Mouse (Mus musculus): ENCODE results near the gene Kcnmb3. TPM values are rescaled to one million over a fixed set of nuclear protein-coding genes. Genes with fewer than 3 reads are reported as not detected.

Kcnmb3 gene
- total and polyA plus RNA-seq, 3 experiments = not detected

DNA sequence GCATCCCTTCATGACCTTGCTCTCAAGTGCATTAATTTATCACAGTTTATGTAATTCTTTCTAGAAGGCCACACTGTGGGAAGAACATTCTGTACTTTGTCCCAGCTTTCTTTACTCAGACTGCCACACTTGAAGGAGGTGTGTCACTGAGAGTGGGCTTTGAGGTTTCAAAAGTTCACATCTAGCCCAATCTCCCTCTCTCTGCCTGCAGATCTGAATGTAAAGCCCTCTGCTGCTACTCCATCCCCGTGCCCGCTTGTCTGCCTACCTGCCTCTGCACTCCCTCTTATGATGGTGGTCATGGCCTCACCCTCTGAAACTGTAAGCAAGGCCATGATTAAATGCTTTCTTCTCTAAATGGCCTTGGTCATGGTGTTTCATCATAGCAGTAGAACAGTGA lies 8.3 kb upstream of the Kcnmb3 start:
- Histone ChIP-seq H3K9ac (ENCODE audit: control insufficient read depth, low read depth, low read length, poor library complexity, severe bottlenecking) (no peak overlapping the region), H3K27me3 (ENCODE audit: control insufficient read depth in 1 of 2, insufficient read depth in 2 of 2, low read length in 2 of 2) (peaks cover 2 to 8% of the 10 kb centered on the region in 2 experiments), H3K79me2 (ENCODE audit: control insufficient read depth, insufficient read depth, low read length, poor library complexity) (no peaks in the 10 kb centered on the region), H3K4me3 (ENCODE audit: control insufficient read depth in 1 of 2, insufficient read depth in 1 of 2, low read depth in 2 of 2, low read length in 2 of 2) (no peak overlapping the region), H3K36me3 (ENCODE audit: control insufficient read depth in 1 of 2, insufficient read depth in 2 of 2, low read length in 2 of 2) (no peaks in the 10 kb centered on the region), H3K9me3 (replicated peaks; ENCODE audit: insufficient read depth, low read length) (no peaks in the 10 kb centered on the region), H3K4me1 (ENCODE audit: control insufficient read depth in 1 of 2, insufficient read depth in 2 of 2, low read length in 2 of 2) (no peaks in the 10 kb centered on the region), H3K27ac (ENCODE audit: control insufficient read depth, low read depth, low read length) (no peak overlapping the region)
- TF ChIP-seq ZNF384 (IDR thresholded peaks at IDR 0.05; ENCODE audit: low read depth, low read length) = no peak
- TF ChIP-seq BHLHE40 (IDR thresholded peaks at IDR 0.05; ENCODE audit: borderline replicate concordance, low read depth, low read length) = no peak
- no peak for TF ChIP-seq TCF12 (IDR thresholded peaks at IDR 0.05; ENCODE audit: low read depth, low read length)
- no peak for TF ChIP-seq NRF1 (IDR thresholded peaks at IDR 0.05; ENCODE audit: insufficient read depth, low read depth, low read length, poor library complexity, severe bottlenecking)
- no peak for TF ChIP-seq HCFC1 (IDR thresholded peaks at IDR 0.05; ENCODE audit: low read depth, low read length)
- no peak for TF ChIP-seq MYB (IDR thresholded peaks at IDR 0.05; ENCODE audit: low read depth, low read length)
- TF ChIP-seq ZMIZ1 (IDR thresholded peaks at IDR 0.05; ENCODE audit: low read depth, low read length) = no peak
- TF ChIP-seq JUND (IDR thresholded peaks at IDR 0.05; ENCODE audit: low read depth, low read length) = no peak
- TF ChIP-seq CHD2 (IDR thresholded peaks at IDR 0.05; ENCODE audit: low read length) = no peak
- no peak for TF ChIP-seq E2F4 (IDR thresholded peaks at IDR 0.05; ENCODE audit: borderline replicate concordance, low read depth, low read length)
- no peak for TF ChIP-seq USF2 (IDR thresholded peaks at IDR 0.05; ENCODE audit: borderline replicate concordance in 1 of 2, insufficient read depth in 1 of 2, low read depth in 1 of 2, low read length in 2 of 2)
- no peak for TF ChIP-seq ZC3H11A (IDR thresholded peaks at IDR 0.05; ENCODE audit: low read depth, low read length)
- no peak for TF ChIP-seq TBP (IDR thresholded peaks at IDR 0.05; ENCODE audit: low read depth, low read length)
- TF ChIP-seq GABPA (IDR thresholded peaks at IDR 0.05; ENCODE audit: low read depth, low read length) = no peak
- no peak for DNase-seq (ENCODE audit: low read depth, low spot score)

DNA sequence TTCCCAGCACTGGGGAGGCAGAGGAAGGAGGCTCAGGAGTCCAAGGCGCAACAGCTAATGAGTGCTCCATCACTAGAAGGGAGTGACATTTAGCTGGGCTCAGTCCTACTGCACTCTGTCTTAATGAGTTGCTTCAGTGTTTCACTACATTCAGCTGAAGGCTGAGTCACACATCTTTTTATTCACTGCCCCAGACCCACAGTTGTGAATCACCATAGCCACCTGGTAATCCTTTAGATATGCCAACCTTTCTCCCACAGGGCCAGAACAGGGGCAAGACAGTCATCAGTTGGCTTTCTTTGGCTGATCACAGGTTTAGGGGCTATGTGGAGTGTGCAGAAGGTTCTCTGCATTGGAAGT lies 4.7 kb upstream of the Kcnmb3 start:
- H3K4me1 ChIP-seq (ENCODE audit: control insufficient read depth in 1 of 2, insufficient read depth in 2 of 2, low read length in 2 of 2) = no peaks in the 10 kb centered on the region
- H3K27me3 ChIP-seq (ENCODE audit: control insufficient read depth in 1 of 2, insufficient read depth in 2 of 2, low read length in 2 of 2) = peaks cover 3 to 5% of the 10 kb centered on the region in 2 experiments; a peak in 3 of 4 replicates
- H3K4me3 ChIP-seq (ENCODE audit: control insufficient read depth in 1 of 2, insufficient read depth in 1 of 2, low read depth in 2 of 2, low read length in 2 of 2) = no peak overlapping the region
- TF ChIP-seq GABPA (IDR thresholded peaks at IDR 0.05; ENCODE audit: low read depth, low read length) (no peak), ZKSCAN1 (IDR thresholded peaks at IDR 0.05; ENCODE audit: low read depth, low read length) (no peak), MAX (IDR thresholded peaks at IDR 0.05; ENCODE audit: low read length) (no peak), MYB (IDR thresholded peaks at IDR 0.05; ENCODE audit: low read depth, low read length) (no peak), KAT2A (conservative IDR thresholded peaks at IDR 0.05; ENCODE audit: low read depth, low read length) (no peak), ZNF384 (IDR thresholded peaks at IDR 0.05; ENCODE audit: low read depth, low read length) (no peak), JUND (IDR thresholded peaks at IDR 0.05; ENCODE audit: low read depth, low read length) (no peak), USF2 (IDR thresholded peaks at IDR 0.05; ENCODE audit: borderline replicate concordance in 1 of 2, insufficient read depth in 1 of 2, low read depth in 1 of 2, low read length in 2 of 2) (no peak), ELF1 (IDR thresholded peaks at IDR 0.05; ENCODE audit: low read depth, low read length) (no peak), NELFE (IDR thresholded peaks at IDR 0.05; ENCODE audit: low read depth, low read length) (no peak), MYC (IDR thresholded peaks at IDR 0.05; ENCODE audit: low read depth, low read length) (no peak), USF1 (IDR thresholded peaks at IDR 0.05; ENCODE audit: low read depth, low read length) (no peak), MEF2A (IDR thresholded peaks at IDR 0.05; ENCODE audit: extremely low read depth, insufficient replicate concordance, low read depth, low read length, poor library complexity, severe bottlenecking) (no peak), UBTF (IDR thresholded peaks at IDR 0.05; ENCODE audit: borderline replicate concordance, insufficient read depth, low read depth, low read length) (no peak), POLR2A (IDR thresholded peaks at IDR 0.05; ENCODE audit: control insufficient read depth in 1 of 2, insufficient read depth in 1 of 2, low read depth in 1 of 2, low read length in 2 of 2, poor library complexity in 1 of 2) (no peak), BHLHE40 (IDR thresholded peaks at IDR 0.05; ENCODE audit: borderline replicate concordance, low read depth, low read length) (no peak)
- DNase-seq (ENCODE audit: low read depth, low spot score) = no peak
- H3K79me2 ChIP-seq (ENCODE audit: control insufficient read depth, insufficient read depth, low read length, poor library complexity) = no peaks in the 10 kb centered on the region
- H3K27ac ChIP-seq (ENCODE audit: control insufficient read depth, low read depth, low read length) = no peak overlapping the region
- no peak overlapping the region for H3K9ac ChIP-seq (ENCODE audit: control insufficient read depth, low read depth, low read length, poor library complexity, severe bottlenecking)
- no peaks in the 10 kb centered on the region for H3K9me3 ChIP-seq (replicated peaks; ENCODE audit: insufficient read depth, low read length)
- no peaks in the 10 kb centered on the region for H3K36me3 ChIP-seq (ENCODE audit: control insufficient read depth in 1 of 2, insufficient read depth in 2 of 2, low read length in 2 of 2)

All from MEL (cell line).